Mouse (Mus musculus) bone marrow macrophage, adult 2 months (primary cell): Measurements from ENCODE around the gene Spata46. TPM values are rescaled to one million over a fixed set of nuclear protein-coding genes. Genes with fewer than 3 reads are reported as not detected.
A peak's percentile ranks its signal among the peaks of the same experiment; 100 is the strongest.

Source experiments
- H3K27ac ChIP-seq: 2 replicates; pipeline ENCODE4 v1.5.1; 2012; ENCODE audit warnings: low read depth, low read length; ENCODE audit not compliant: insufficient read depth
- H3K4me1 ChIP-seq: 2 replicates; pipeline ENCODE4 v1.6.1; 2012; ENCODE audit warnings: low read length; ENCODE audit not compliant: control insufficient read depth, insufficient read depth
- H3K4me3 ChIP-seq: 2 replicates; pipeline ENCODE4 v1.5.1; 2012; ENCODE audit warnings: mild to moderate bottlenecking, low read length, moderate library complexity; ENCODE audit not compliant: insufficient read depth
- CTCF ChIP-seq: IDR thresholded peaks from 2 replicates; pipeline ENCODE4 v1.5.1; 2012; ENCODE audit warnings: low read depth, mild to moderate bottlenecking, low read length, moderate library complexity
- POLR2A ChIP-seq: IDR thresholded peaks from 2 replicates; pipeline ENCODE4 v1.6.1; 2012; ENCODE audit warnings: mild to moderate bottlenecking, low read depth, low read length, borderline replicate concordance
- polyA plus RNA-seq: library from polyadenylated mRNA; stranded (reverse); fragments of >200 nt; gene quantifications from 2 replicates; pipeline ENCODE4 v1.2.4, GENCODE M21; 2012; ENCODE audit not compliant: missing spikeins, insufficient read depth, insufficient read length

Spata46 gene
- polyA plus RNA-seq, result not detected in 2 replicates

- Histone ChIP-seq H3K4me3 (no peak within 1 kb of the TSS), H3K27ac (no peak within 1 kb of the TSS), H3K4me1 (peaks cover 5% of the 10 kb centered on the region; the same call in 1 of the 2 replicates)
- TF ChIP-seq POLR2A (no peak), CTCF (no peak)
These were observed at the start of gene Spata46 for GRCm38 (mm10) chr1:170308503-170308902. Spata46 (plus strand) TSS chr1:170308803.

- no peak overlapping the region for H3K27ac ChIP-seq
- no peak overlapping the region for H3K4me3 ChIP-seq
- TF ChIP-seq POLR2A (no peak), CTCF (no peak)
- H3K4me1 ChIP-seq, result peaks cover 3% of the 10 kb centered on the region
These were observed 38.3 kb upstream of the Spata46 start for GRCm38 (mm10) chr1:170270281-170270680.

GRCm38 (mm10) chr1:170270696-170271095, 37.9 kb upstream of the Spata46 start:
- no peak for TF ChIP-seq CTCF
- TF ChIP-seq POLR2A, result no peak
- Histone ChIP-seq H3K27ac (no peak overlapping the region), H3K4me1 (peaks cover 3% of the 10 kb centered on the region), H3K4me3 (no peak overlapping the region)

- no peak for TF ChIP-seq CTCF
- TF ChIP-seq POLR2A, result no peak
- Histone ChIP-seq H3K27ac (no peak overlapping the region), H3K4me1 (peaks cover 10% of the 10 kb centered on the region), H3K4me3 (no peak overlapping the region)
These were observed 35.4 kb upstream of the Spata46 start for GRCm38 (mm10) chr1:170273252-170273651.

- Histone ChIP-seq H3K4me3 (no peak within 1 kb of the TSS), H3K27ac (no peak within 1 kb of the TSS), H3K4me1 (peaks cover 14% of the 10 kb centered on the region)
- TF ChIP-seq CTCF (no peak), POLR2A (no peak)
These were observed 31.6 kb upstream of the Spata46 start, which contains the start of gene Sh2d1b1 for GRCm38 (mm10) chr1:170277016-170277415. Sh2d1b1 (plus strand) TSS chr1:170277320.

- Histone ChIP-seq H3K4me1 (peaks cover 25% of the 10 kb centered on the region), H3K4me3 (no peak overlapping the region), H3K27ac (peak overlapping the region; percentile 87)
- TF ChIP-seq POLR2A (no peak), CTCF (no peak)
These were observed 26.0 kb upstream of the Spata46 start for GRCm38 (mm10) chr1:170282415-170283129.

GRCm38 (mm10) chr1:170292239-170292951, 16.2 kb upstream of the Spata46 start:
- H3K4me1 ChIP-seq, result peaks cover under 1% of the 10 kb centered on the region
- TF ChIP-seq CTCF (no peak), POLR2A (no peak)
- H3K27ac ChIP-seq, result no peak overlapping the region
- no peak overlapping the region for H3K4me3 ChIP-seq

- no peak overlapping the region for H3K27ac ChIP-seq
- no peak for TF ChIP-seq POLR2A
- TF ChIP-seq CTCF, result no peak
- no peaks in the 10 kb centered on the region for H3K4me1 ChIP-seq
- no peak overlapping the region for H3K4me3 ChIP-seq
These were observed 15.3 kb upstream of the Spata46 start for GRCm38 (mm10) chr1:170293257-170293656.

GRCm38 (mm10) chr1:170294786-170295570, 13.6 kb upstream of the Spata46 start:
- H3K27ac ChIP-seq, result no peak overlapping the region
- TF ChIP-seq POLR2A, result no peak
- TF ChIP-seq CTCF, result no peak
- no peaks in the 10 kb centered on the region for H3K4me1 ChIP-seq
- H3K4me3 ChIP-seq, result no peak overlapping the region

- TF ChIP-seq CTCF, result no peak
- TF ChIP-seq POLR2A, result no peak
- no peak overlapping the region for H3K4me3 ChIP-seq
- no peaks in the 10 kb centered on the region for H3K4me1 ChIP-seq
- no peak overlapping the region for H3K27ac ChIP-seq
These were observed 9.1 kb upstream of the Spata46 start for GRCm38 (mm10) chr1:170299496-170299895.
